18 mouse cellular contexts compared by ENCODE assay signal in the genomic region with DNA sequence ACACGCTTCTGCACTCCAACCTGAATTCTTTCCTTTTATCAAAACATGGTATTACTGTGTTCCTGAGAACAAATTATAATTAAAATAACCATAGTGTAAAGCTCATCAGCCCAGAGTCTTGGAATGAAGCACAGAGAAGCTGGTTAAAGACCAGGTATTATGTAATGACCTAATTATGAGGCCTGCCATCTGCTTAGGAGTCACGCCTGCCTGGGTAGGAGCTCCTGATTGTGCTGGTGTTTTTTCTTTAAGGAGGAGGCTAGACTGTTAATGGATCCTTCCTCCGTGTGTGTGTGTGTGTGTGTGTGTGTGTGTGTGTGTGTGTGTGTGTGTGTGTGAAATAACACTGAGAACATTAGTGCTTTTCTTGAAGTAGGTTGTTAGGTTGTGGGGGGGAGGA. TPM values are rescaled to one million over a fixed set of nuclear protein-coding genes. Genes with fewer than 3 reads are reported as not detected.
DNase-seq lines count a peak whose midpoint lies in the region; ATAC-seq and TF ChIP-seq lines count a peak whose summit lies in the region.
"Had no signal": no experiment of that assay in that cellular context is flagged by ENCODE, and none has a peak within 500 bp of the region (broad histone marks: within the 10 kb centered on the region; RNA-seq: fewer than 3 reads in every experiment).

No protein-coding gene starts in this region.

- H3K4me1 ChIP-seq in hindbrain, embryonic 16.5 days (ENCODE audit: control insufficient read depth, insufficient read depth, low read depth, low read length), result no peaks in the 10 kb centered on the region
- 0 out of 2 replicates have a peak, but pooled peaks cover 3% of the 10 kb centered on the region for H3K4me1 ChIP-seq in hindbrain, embryonic 12.5 days
- no peaks in the 10 kb centered on the region for H3K4me1 ChIP-seq in forebrain, embryonic 15.5 days

- H3K4me2 ChIP-seq in hindbrain, embryonic 16.5 days (ENCODE audit: low read length), result no peak overlapping the region
- no peak overlapping the region for H3K4me2 ChIP-seq in hindbrain, embryonic 12.5 days (replicated peaks)
- no peak overlapping the region for H3K4me2 ChIP-seq in forebrain, embryonic 15.5 days (replicated peaks)
- H3K4me2 ChIP-seq: midbrain, embryonic 11.5 days had no signal

- WGBS in hindbrain, embryonic 16.5 days, result 67% methylated on average over 3 of the region's 3 CpGs
- WGBS in hindbrain, embryonic 12.5 days, result 78% methylated on average over 3 of the region's 3 CpGs
- 46% methylated on average over 3 of the region's 3 CpGs for WGBS in forebrain, embryonic 15.5 days

- intact Hi-C loops in left cerebral cortex, adult 2 months (cut with DNase I), result no loop called here

- no peaks in the 10 kb centered on the region for H3K36me3 ChIP-seq in hindbrain, embryonic 16.5 days (ENCODE audit: control insufficient read depth, insufficient read depth, low read length)
- no peaks in the 10 kb centered on the region for H3K36me3 ChIP-seq in hindbrain, embryonic 12.5 days
- H3K36me3 ChIP-seq in forebrain, embryonic 15.5 days, result no peaks in the 10 kb centered on the region

- no peaks in the 10 kb centered on the region for H3K27me3 ChIP-seq in hindbrain, embryonic 16.5 days (replicated peaks; ENCODE audit: control insufficient read depth, insufficient read depth, low read length)
- no peaks in the 10 kb centered on the region for H3K27me3 ChIP-seq in hindbrain, embryonic 12.5 days
- no peaks in the 10 kb centered on the region for H3K27me3 ChIP-seq in forebrain, embryonic 15.5 days

- TF ChIP-seq CTCF in left cerebral cortex, adult 2 months (IDR thresholded peaks at IDR 0.05), result no peak

- H3K4me3 ChIP-seq in hindbrain, embryonic 16.5 days (ENCODE audit: low read length), result no peak overlapping the region
- H3K4me3 ChIP-seq in hindbrain, embryonic 12.5 days, result no peak overlapping the region
- H3K4me3 ChIP-seq in left cerebral cortex, adult 2 months, result no peak overlapping the region
- no peak overlapping the region for H3K4me3 ChIP-seq in forebrain, embryonic 15.5 days
- H3K4me3 ChIP-seq: myocyte had no signal

- H3K9ac ChIP-seq in hindbrain, embryonic 16.5 days (ENCODE audit: low read depth, low read length), result no peak overlapping the region
- no peak overlapping the region for H3K9ac ChIP-seq in hindbrain, embryonic 12.5 days
- no peak overlapping the region for H3K9ac ChIP-seq in forebrain, embryonic 15.5 days (replicated peaks)

- DNase-seq in left cerebral cortex, adult 2 months (ENCODE audit: extremely low spot score in 1 of 2, low spot score in 2 of 2), result no peak
- no peak for DNase-seq in left cerebral cortex, adult 8-10 months (ENCODE audit: low spot score in 2 of 2)
- DNase-seq in cerebellum, adult 9-11 months, result peak; percentile 76
- peak; percentile 56 for DNase-seq in telencephalon, adult 2 months (ENCODE audit: low read depth, low spot score)
- DNase-seq: adrenal gland, postnatal 10 days; gastrocnemius, postnatal 14 days; heart, postnatal 10 days; liver; lung, adult 18-20 months; lung, postnatal 36 days; right cerebral cortex, postnatal 14 days had no signal

- no peak overlapping the region for H3K27ac ChIP-seq in hindbrain, embryonic 16.5 days (ENCODE audit: low read depth, low read length)
- no peak overlapping the region for H3K27ac ChIP-seq in hindbrain, embryonic 12.5 days
- H3K27ac ChIP-seq in left cerebral cortex, adult 2 months, result peak overlapping the region; percentile 57; the same call in 1 of the 2 replicates
- H3K27ac ChIP-seq in forebrain, embryonic 15.5 days (replicated peaks), result no peak overlapping the region

- H3K9me3 ChIP-seq in hindbrain, embryonic 16.5 days (ENCODE audit: control insufficient read depth, low read length), result no peaks in the 10 kb centered on the region
- H3K9me3 ChIP-seq in hindbrain, embryonic 12.5 days (replicated peaks), result no peaks in the 10 kb centered on the region
- no peaks in the 10 kb centered on the region for H3K9me3 ChIP-seq in forebrain, embryonic 15.5 days

- ATAC-seq in hindbrain, embryonic 16.5 days, result peak; percentile 54; the same call in 1 of the 2 replicates
- no peak for ATAC-seq in hindbrain, embryonic 12.5 days (ENCODE audit: low FRiP score)
- no peak for ATAC-seq in forebrain, embryonic 15.5 days (replicated peaks)
- ATAC-seq: forebrain, embryonic 16.5 days; intestine, embryonic 16.5 days had no signal

RNA-seq across cellular contexts. Expression of a gene that starts 49.7 kb away (rescaled TPM):
- polyA plus RNA-seq in hindbrain, embryonic 16.5 days (2015; fragmentation: Nextera tagmentation; extraction: Ambion mirVana), result 39.1 and 40.2 TPM in 2 replicates
- 37.0 and 47.6 TPM in 2 replicates for polyA plus RNA-seq in hindbrain, embryonic 12.5 days (2016; fragmentation: Nextera tagmentation; extraction: Ambion mirVana)
- total RNA-seq in left cerebral cortex, adult 2 months (2021), result 100 to 1,000 TPM; 442 to 463 TPM
- 100 to 1,000 TPM; 363 to 417 (median 388) TPM for total RNA-seq in left cerebral cortex, adult 8-10 months (2022)
- polyA plus RNA-seq in forebrain, embryonic 15.5 days (2015; fragmentation: Nextera tagmentation; extraction: Ambion mirVana), result 36.1 and 39.3 TPM in 2 replicates

Comparison
In these comparisons a context has a peak if more than half of its experiments do, and no peak if none do; other contexts are left out.
1. DNase-seq: peak in cerebellum, adult 9-11 months (single experiment) and telencephalon, adult 2 months (single experiment); none in left cerebral cortex, adult 2 months (0 of 2) and left cerebral cortex, adult 8-10 months (0 of 2).